Mouse (Mus musculus): ENCODE data around the gene Btbd16. TPM values are rescaled to one million over a fixed set of nuclear protein-coding genes. Genes with fewer than 3 reads are reported as not detected.

Btbd16 gene
- polyA plus RNA-seq, 1 experiment from 2014 or later: 0.11 TPM

DNA sequence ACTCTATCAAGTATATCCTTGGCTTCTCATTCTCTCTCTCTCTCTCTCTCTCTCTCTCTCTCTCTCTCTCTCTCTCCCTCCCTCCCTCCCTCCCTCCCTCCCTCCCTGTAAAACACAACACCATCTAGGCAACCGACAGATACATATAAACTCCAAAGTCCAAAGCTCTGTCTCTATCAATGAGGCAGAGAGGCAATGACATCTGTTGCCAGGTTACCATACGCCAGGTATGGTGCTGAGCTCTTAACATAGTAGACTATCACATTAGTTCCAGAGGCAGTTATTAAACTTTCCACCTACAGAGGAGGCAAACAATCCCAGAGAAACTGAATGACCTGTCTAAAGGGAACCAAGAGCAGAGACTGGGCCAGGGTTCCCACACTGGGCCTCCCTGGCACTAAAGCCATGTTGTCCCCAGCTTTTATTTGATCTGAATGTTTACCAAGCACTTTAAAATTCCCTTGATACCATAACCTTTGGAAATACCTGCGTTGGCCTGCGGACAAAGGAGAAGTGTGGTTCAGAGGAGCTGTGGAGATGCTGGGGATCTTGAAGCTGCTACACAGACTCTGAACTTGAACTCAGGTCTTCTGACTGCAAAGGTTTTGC is 80.9 kb downstream of the Btbd16 start:
- H3K4me2 ChIP-seq: no peak overlapping the region
- H3K4me1 ChIP-seq (replicated peaks): peaks cover 10% of the 10 kb centered on the region; the same call in 1 of the 2 replicates
- H3K9me3 ChIP-seq: no peaks in the 10 kb centered on the region
- no peak overlapping the region for H3K27ac ChIP-seq (replicated peaks)
- H3K36me3 ChIP-seq: no peaks in the 10 kb centered on the region
- ATAC-seq (ENCODE audit: low read depth): no peak
- H3K27me3 ChIP-seq: no peaks in the 10 kb centered on the region
- 73% methylated on average over 4 of the region's 4 CpGs for WGBS
- H3K4me3 ChIP-seq: no peak overlapping the region
- no peak overlapping the region for H3K9ac ChIP-seq

DNA sequence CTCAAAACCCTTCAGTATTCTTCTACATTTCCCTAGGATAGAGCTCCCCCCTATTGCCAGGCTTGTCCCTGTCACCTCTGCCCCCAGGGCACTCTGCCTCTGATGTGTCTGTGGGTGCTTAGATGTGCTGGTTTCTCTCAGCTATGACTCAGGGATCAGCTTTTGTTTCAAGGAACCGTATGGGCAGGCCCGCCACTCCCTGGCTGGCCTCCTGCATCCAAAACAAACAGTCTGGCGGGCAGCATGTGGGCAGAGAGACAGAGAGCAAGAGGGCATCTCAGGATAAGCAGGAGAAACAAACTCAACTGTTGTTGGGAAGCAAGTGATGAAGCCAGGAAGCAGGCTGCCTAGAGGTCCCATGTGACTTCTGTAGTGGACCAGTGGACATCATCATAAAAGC is 81.8 kb downstream of the Btbd16 start:
- H3K4me1 ChIP-seq (replicated peaks): peaks cover 18% of the 10 kb centered on the region
- 34% methylated on average over 3 of the region's 3 CpGs for WGBS
- no peak overlapping the region for H3K4me2 ChIP-seq
- ATAC-seq (ENCODE audit: low read depth): no peak
- H3K4me3 ChIP-seq: no peak overlapping the region
- no peaks in the 10 kb centered on the region for H3K27me3 ChIP-seq
- H3K36me3 ChIP-seq: no peaks in the 10 kb centered on the region
- no peak overlapping the region for H3K27ac ChIP-seq (replicated peaks)
- no peak overlapping the region for H3K9ac ChIP-seq
- H3K9me3 ChIP-seq: no peaks in the 10 kb centered on the region

DNA sequence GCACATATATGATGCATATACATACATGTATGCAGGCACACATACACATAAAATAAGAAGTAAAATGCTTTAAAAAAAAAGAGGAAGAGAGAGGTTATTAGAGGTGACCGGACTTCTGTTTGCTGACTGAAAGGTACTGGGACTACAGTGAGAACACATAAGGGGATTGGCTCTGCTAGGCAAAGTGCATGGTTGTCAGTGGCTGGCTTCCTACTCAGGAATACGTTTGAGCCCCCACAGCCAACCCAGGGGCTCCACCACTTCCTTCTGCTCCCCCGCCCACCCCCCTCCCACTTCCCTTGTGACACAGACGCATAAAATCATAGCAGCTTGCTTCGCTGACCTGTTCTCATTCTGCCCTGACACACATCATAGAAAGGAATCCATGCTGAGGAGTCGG is 84.1 kb downstream of the Btbd16 start:
- Histone ChIP-seq H3K4me3 (no peak overlapping the region), H3K9ac (no peak overlapping the region), H3K27ac (replicated peaks) (no peak overlapping the region), H3K4me2 (no peak overlapping the region), H3K9me3 (no peaks in the 10 kb centered on the region), H3K36me3 (no peaks in the 10 kb centered on the region), H3K4me1 (replicated peaks) (peaks cover 36% of the 10 kb centered on the region), H3K27me3 (no peaks in the 10 kb centered on the region)
- WGBS: 68% methylated on average over 6 of the region's 6 CpGs
- no peak for ATAC-seq (ENCODE audit: low read depth)

GRCm38 (mm10) chr7:130859926-130860325 is 86.1 kb downstream of the Btbd16 start:
- Histone ChIP-seq H3K9ac (no peak overlapping the region), H3K9me3 (no peaks in the 10 kb centered on the region), H3K4me2 (no peak overlapping the region), H3K36me3 (no peaks in the 10 kb centered on the region), H3K4me3 (no peak overlapping the region), H3K27ac (replicated peaks) (0 out of 2 replicates have a peak overlapping the region, but pooled peaks have one; percentile 63), H3K4me1 (replicated peaks) (peaks cover 36% of the 10 kb centered on the region), H3K27me3 (no peaks in the 10 kb centered on the region)
- no peak for ATAC-seq (ENCODE audit: low read depth)
- 16% methylated on average over 5 of the region's 5 CpGs for WGBS

- H3K27ac ChIP-seq (replicated peaks): peak overlapping the region; percentile 63
- H3K4me2 ChIP-seq: peak overlapping the region; percentile 11; the same call in 1 of the 2 replicates
- peak; percentile 22; the same call in 1 of the 2 replicates for ATAC-seq (ENCODE audit: low read depth)
Observed at GRCm38 (mm10) chr7:130860721-130861142, 86.9 kb downstream of the Btbd16 start.

DNA sequence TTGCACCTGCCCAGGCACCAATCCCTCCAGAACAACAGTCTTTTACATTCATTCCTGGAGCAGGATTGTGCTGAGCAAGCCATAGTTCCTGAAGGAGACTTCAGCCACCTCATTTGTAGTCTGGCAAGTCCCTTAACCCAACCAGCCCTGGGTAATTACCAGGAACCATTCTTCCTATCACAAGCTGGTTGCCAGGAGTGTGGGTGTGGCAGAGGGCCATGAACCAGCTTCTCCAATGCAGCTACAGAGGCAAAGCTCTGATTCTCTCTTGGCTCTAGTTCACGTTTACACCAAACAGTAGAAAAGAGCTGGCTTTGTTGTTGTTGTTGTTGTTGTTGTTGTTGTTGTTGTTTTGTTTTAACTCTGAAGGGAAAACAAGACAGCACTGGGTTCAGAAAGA is 88.6 kb downstream of the Btbd16 start:
- 48% methylated on average over 1 of the region's 1 CpGs for WGBS
- no peak for ATAC-seq (ENCODE audit: low read depth)
- H3K27ac ChIP-seq (replicated peaks): no peak overlapping the region

More at GRCm38 (mm10) chr7:130860721-130861142, 86.9 kb downstream of the Btbd16 start:
- Histone ChIP-seq H3K9me3 (no peaks in the 10 kb centered on the region), H3K4me1 (replicated peaks) (peaks cover 31% of the 10 kb centered on the region), H3K36me3 (no peaks in the 10 kb centered on the region), H3K9ac (no peak overlapping the region), H3K27me3 (no peaks in the 10 kb centered on the region), H3K4me3 (no peak overlapping the region)
- 11% methylated on average over 11 of the region's 11 CpGs for WGBS

DNA sequence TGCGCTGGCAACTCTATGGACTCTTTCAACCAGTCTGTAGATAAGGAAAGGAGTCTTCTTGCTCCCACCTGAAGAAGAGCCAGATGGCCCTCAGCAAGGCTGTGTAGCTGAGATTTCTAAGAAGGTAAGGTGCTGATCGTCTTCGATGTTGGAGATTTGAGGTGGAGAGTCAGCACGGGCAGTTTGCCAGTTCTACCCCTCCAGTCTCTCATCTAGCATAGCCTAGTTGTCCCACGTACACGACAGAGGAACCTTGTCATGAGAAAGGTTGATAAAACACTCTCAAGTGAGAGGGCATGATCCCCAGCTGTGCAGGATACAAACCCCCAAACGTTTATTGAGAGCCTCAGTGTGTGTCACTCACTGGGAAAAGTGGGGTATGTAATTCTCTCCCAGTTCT is 90.8 kb downstream of the Btbd16 start:
- H3K4me2 ChIP-seq: no peak overlapping the region
- H3K4me1 ChIP-seq (replicated peaks): peaks cover 40% of the 10 kb centered on the region
- H3K27ac ChIP-seq (replicated peaks): no peak overlapping the region
- no peak overlapping the region for H3K4me3 ChIP-seq
- ATAC-seq (ENCODE audit: low read depth): no peak
- no peaks in the 10 kb centered on the region for H3K9me3 ChIP-seq
- H3K9ac ChIP-seq: no peak overlapping the region
- no peaks in the 10 kb centered on the region for H3K27me3 ChIP-seq
- H3K36me3 ChIP-seq: no peaks in the 10 kb centered on the region
- 79% methylated on average over 7 of the region's 7 CpGs for WGBS

More for the DNA sequence above, 88.6 kb downstream of the Btbd16 start:
- H3K9me3 ChIP-seq: no peaks in the 10 kb centered on the region
- H3K27me3 ChIP-seq: no peaks in the 10 kb centered on the region
- H3K9ac ChIP-seq: no peak overlapping the region
- H3K4me3 ChIP-seq: no peak overlapping the region
- H3K4me1 ChIP-seq (replicated peaks): peaks cover 39% of the 10 kb centered on the region
- H3K36me3 ChIP-seq: no peaks in the 10 kb centered on the region
- H3K4me2 ChIP-seq: no peak overlapping the region

GRCm38 (mm10) chr7:130865613-130866591 is 92.0 kb downstream of the Btbd16 start, which contains the start of gene Plekha1:
Plekha1 (plus strand) TSS chr7:130865756.
- Histone ChIP-seq H3K9ac (peak within 1 kb of the TSS; percentile 90), H3K9me3 (no peaks in the 10 kb centered on the region), H3K4me2 (peak within 1 kb of the TSS; percentile 64), H3K4me3 (peak within 1 kb of the TSS; percentile 79), H3K27me3 (no peaks in the 10 kb centered on the region), H3K27ac (replicated peaks) (peak within 1 kb of the TSS; percentile 88), H3K36me3 (no peaks in the 10 kb centered on the region), H3K4me1 (replicated peaks) (peaks cover 33% of the 10 kb centered on the region)
- ATAC-seq (ENCODE audit: low read depth): peak; percentile 97
- under 1% methylated on average over 85 of the region's 114 CpGs for WGBS

DNA sequence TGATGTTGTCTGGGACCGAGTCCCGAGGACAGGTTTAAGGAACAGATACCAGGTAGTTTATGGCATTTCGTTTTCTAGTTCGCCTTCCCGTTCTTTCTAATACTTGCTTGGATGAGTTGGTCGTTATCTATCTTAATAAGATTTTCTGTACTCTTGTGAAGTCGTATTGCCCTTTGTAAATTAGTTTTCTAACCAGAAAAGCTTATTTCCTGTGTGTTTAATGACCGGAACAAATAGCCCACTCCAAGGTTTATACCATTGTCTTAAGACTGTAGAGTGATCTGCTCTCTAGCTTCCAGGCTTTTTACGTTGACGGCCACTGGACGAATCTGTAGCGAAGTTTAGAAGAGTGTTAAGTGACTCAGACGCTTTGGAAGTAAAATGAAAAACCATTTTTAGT is 92.8 kb downstream of the Btbd16 start:
- Histone ChIP-seq H3K36me3 (no peaks in the 10 kb centered on the region), H3K4me3 (peak overlapping the region; percentile 79), H3K27ac (replicated peaks) (peak overlapping the region; percentile 88), H3K9ac (peak overlapping the region; percentile 90), H3K4me2 (peak overlapping the region; percentile 64), H3K27me3 (no peaks in the 10 kb centered on the region), H3K9me3 (no peaks in the 10 kb centered on the region), H3K4me1 (replicated peaks) (peaks cover 30% of the 10 kb centered on the region)
- WGBS: 1% methylated on average over 13 of the region's 13 CpGs
- no peak for ATAC-seq (ENCODE audit: low read depth)

- peak overlapping the region; percentile 79; the same call in 1 of the 2 replicates for H3K4me3 ChIP-seq
Observed at GRCm38 (mm10) chr7:130867256-130867655, 93.4 kb downstream of the Btbd16 start.

More at GRCm38 (mm10) chr7:130867256-130867655, 93.4 kb downstream of the Btbd16 start:
- Histone ChIP-seq H3K9me3 (no peaks in the 10 kb centered on the region), H3K9ac (no peak overlapping the region), H3K36me3 (no peaks in the 10 kb centered on the region), H3K27ac (replicated peaks) (no peak overlapping the region), H3K27me3 (no peaks in the 10 kb centered on the region), H3K4me1 (replicated peaks) (peaks cover 25% of the 10 kb centered on the region), H3K4me2 (peak overlapping the region; percentile 64)
- WGBS: 56% methylated on average over 3 of the region's 3 CpGs
- ATAC-seq (ENCODE audit: low read depth): no peak

Data from neural tube, embryonic 13.5 days (tissue).